Mouse (Mus musculus): ENCODE data around the gene Pip4p1.

- no peak for TF ChIP-seq ETS1 (conservative IDR thresholded peaks at IDR 0.05; ENCODE audit: low read depth, low read length)
- no peak for TF ChIP-seq CTCF (conservative IDR thresholded peaks at IDR 0.05 in 1 of 2, IDR thresholded peaks at IDR 0.05 in 1 of 2; ENCODE audit: low read depth in 2 of 2, low read length in 2 of 2)
- no peak for TF ChIP-seq POLR2A (IDR thresholded peaks at IDR 0.05; ENCODE audit: low read depth, low read length)
- TF ChIP-seq KAT2A (IDR thresholded peaks at IDR 0.05; ENCODE audit: insufficient replicate concordance, low read length): no peak
- no peak for TF ChIP-seq JUN (IDR thresholded peaks at IDR 0.05; ENCODE audit: insufficient read depth, low read depth, low read length)
- TF ChIP-seq POLR2AphosphoS2 (IDR thresholded peaks at IDR 0.05; ENCODE audit: low read depth, low read length): no peak
Measured at GRCm38 (mm10) chr14:50979631-50980030, 49.0 kb upstream of the Pip4p1 start.

Measured in CH12.LX (cell line).